Mouse (Mus musculus): ENCODE measurements at regions not wholly inside any gene's neighbourhood (a gene's known extent, or its start where the extent isn't known, plus 50 kb on each side); places are given as distances from the start of the nearest gene placed in this dataset.
"Not testable (repeated sequence)": the region's sequence is repeated elsewhere in the genome, so short reads cannot be mapped to it uniquely, and the experiment has no call there.

GRCm38 (mm10) chr12:65424506-65424905 is 199.2 kb downstream of the Wdr20rt start:
- DNase-seq: no peak

- no peak for DNase-seq
These were observed 200.1 kb downstream of the Wdr20rt start for GRCm38 (mm10) chr12:65425440-65425839.

- DNase-seq: no peak
These were observed 201.6 kb downstream of the Wdr20rt start for GRCm38 (mm10) chr12:65426884-65427283.

DNA sequence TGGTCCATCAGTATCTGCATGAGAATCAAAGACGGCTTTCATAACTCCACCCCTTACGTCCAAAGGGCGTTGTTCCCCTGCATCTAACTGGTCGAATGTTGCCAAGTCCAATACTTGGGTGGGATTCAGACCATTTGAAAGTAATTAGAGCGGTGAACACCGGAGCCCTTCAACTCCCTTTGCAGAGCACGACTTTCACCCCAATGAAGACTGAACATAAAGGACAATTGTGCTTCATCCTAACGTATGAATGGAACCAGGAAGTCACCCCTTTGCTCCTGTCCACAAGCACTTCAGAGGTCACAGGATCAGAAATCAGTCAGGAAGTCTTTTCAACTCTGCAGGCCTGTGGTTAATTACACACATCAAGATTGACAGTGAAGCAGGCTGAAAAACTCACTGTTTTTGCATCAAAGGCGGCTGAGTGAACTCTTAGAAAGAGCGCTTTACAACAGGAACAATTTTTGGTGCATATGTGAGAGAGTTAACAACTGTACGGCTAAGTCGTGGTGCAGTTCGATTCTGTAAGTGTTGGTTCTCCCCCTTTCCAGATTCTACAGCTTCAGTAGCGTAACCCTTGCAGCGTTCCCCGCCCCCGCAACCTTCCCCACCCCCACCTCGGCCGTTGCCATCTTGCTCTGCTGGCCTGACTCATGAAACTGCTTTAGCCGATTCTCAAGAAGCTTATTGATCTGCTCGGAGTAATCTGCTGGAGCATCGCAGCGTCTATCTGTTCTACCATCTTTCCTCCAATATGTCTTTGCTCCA is 203.1 kb downstream of the Wdr20rt start:
- DNase-seq: no peak

- DNase-seq: no peak
These were observed 225.5 kb downstream of the Wdr20rt start for GRCm38 (mm10) chr12:65450845-65451244.

DNA sequence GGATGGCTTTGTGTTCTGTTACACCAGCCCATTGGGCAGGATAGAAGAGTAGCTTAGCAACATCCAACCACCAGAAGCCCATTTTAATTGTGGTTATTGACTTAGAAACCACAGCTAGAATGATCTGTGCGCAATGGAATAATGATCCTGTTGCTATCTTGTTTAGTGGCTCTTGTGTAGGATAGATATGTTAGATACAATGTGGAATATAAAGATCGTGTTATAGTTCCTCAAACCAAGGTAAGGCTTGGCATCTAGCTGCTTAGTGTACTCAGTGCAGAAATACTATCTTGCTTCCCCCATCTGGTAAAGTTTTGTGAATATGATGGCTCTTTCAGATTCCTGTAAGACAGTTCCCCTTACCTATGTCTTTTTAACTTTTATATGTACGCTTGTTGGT is 230.4 kb downstream of the Wdr20rt start:
- DNase-seq: no peak

DNA sequence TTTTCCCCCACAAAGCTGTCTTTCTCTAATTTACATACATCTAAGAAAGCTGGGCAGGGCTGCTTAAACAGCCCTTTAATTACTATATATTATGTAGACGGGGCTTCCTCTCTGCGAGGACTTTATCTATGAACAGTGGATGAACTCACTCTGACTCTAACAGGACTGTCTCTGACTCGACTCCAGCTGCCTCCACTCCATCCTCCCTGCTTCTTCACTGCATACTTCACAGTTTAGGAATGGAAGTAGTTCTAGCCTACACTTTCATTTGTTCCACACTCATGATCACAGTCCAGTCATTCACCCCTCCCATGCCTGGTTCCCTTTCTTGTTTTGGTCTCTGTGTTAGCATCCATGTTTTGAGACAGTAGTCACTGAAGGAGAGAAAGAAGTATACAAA is 231.6 kb downstream of the Wdr20rt start:
- no peak for DNase-seq

GRCm38 (mm10) chr12:65464246-65464645 is 238.9 kb downstream of the Wdr20rt start:
- no peak for DNase-seq

DNA sequence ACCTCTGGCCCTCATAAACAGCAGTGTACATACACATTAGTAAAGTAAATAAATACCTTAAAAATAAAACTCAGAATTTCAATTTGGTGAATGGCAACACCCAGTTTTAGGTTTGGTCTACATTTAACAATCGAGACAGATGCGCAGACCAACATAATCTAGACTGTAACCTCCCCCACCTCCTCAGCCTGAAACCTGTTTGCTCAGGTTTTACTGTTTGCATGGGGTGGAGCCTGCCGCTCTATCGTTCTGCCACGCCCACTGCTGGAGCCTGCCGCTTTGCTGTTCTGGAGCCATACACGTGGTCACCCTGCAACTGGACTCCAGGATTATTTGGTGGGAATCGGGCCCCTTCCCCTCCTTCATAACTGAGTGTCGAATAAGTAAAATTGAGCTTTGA is 253.4 kb downstream of the Wdr20rt start:
- not testable (repeated sequence) for DNase-seq

GRCm38 (mm10) chr12:65480829-65481228 is 255.5 kb downstream of the Wdr20rt start:
- DNase-seq: no peak

DNA sequence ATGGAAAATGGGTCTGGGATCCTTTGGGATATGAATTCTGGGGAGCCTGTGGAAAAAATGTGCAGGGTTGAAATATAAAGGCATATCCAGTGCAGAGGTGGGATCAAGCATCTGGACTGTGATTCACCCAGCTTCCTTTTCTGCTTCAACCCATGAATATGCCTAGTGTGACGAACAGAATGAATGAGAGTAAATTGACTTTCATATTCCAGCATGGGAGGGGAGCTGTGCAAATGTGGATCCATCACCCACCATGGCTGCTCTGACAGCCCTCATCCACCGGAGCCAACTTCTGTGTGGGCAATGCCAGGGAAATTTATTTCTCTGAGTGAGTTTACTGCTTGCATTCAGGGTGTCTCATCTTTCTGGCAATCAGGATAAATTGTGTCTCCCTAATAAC is 265.8 kb downstream of the Wdr20rt start:
- DNase-seq: peak in 1 of 2 experiments; percentile 11

DNA sequence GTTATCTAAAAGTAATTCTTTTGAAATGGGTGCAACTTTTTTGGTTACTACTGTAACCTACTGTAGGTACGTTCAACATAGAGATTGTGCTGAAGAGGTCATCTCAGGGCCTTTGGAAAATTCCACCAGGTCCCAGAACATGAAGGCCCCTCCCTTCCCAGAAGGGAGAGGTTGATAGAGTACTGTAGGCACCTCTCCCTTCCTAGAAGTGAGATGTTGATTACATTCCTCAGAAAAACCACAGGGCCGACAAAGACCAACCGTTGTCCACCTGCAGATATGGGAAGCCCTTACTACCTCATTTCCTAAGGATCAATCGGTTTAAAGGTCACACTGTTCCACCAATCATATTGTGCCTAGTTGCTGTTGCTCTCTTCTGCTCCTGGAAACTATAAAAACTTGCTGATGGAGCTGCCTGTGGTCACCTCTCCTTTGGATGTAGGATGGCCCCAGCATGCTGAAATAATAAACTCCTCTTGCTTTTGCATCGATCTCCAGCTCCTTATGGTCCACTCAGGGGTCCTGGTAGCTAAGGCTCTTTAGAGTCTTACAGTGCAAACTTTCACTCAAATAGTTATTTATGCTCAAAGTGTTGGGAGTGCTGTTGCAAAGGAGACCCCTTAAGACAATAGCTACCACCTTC is 269.2 kb downstream of the Wdr20rt start:
- DNase-seq: no peak

- DNase-seq: no peak
These were observed 271.3 kb downstream of the Wdr20rt start for GRCm38 (mm10) chr12:65496613-65497012.

- DNase-seq: no peak
These were observed 272.3 kb downstream of the Wdr20rt start for GRCm38 (mm10) chr12:65497602-65498001.

DNA sequence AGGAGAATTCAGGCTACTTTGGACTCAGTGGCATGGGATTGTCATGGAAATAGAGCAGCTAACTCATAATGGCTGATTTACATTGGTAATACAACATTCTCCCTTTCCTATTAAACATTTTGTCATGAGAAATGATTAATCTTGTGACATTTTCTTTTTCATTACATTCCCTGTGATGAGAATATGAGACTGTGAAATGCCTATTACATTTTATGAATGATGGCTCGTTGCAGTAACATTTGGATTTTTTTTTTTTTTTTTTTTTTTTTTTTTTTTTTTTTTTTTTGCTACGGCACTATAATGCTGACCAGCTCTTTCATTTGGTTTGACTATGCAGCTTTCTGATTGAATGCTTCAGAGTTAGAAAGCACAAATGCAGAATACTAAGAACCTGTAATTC is 276.1 kb downstream of the Wdr20rt start:
- no peak for DNase-seq

DNA sequence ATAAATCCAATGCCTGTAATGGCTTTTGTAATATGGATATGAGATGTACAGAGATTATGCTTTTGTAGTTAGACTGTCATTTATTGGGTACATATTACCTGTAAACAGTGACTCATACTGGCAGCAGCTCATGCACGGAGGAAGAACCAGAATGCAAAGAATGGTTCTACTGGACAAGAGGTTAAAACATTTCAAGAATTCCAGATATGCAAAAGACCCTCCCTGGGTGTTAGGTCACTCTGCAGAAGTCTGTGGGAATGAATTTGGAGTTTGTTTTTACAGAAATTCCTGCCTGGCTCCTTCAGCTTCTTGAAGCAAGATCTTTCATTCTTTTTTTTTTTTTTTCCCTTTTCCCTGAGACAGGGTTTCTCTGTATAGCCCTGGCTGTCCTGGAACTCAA is 276.7 kb downstream of the Wdr20rt start:
- DNase-seq: no peak

DNA sequence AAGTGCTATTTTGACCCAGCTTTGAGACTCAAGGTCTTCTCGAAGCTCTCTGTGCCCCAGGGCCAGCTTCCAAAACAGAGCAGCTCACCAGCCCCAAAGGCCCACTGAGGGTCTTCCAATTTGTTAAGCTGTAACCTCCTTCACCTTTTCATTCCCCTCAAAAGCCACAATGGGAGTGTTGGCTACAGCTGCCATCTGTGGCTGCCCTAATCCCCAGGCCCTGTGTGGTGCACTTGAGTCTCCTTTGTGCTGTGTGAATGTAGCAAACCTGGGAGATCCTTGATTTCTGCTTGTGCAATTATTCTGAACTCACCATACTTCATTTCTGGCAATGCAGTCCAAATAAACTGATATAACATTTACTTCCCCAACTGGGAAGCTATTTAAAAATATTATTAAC is 287.8 kb downstream of the Wdr20rt start:
- DNase-seq: no peak

DNA sequence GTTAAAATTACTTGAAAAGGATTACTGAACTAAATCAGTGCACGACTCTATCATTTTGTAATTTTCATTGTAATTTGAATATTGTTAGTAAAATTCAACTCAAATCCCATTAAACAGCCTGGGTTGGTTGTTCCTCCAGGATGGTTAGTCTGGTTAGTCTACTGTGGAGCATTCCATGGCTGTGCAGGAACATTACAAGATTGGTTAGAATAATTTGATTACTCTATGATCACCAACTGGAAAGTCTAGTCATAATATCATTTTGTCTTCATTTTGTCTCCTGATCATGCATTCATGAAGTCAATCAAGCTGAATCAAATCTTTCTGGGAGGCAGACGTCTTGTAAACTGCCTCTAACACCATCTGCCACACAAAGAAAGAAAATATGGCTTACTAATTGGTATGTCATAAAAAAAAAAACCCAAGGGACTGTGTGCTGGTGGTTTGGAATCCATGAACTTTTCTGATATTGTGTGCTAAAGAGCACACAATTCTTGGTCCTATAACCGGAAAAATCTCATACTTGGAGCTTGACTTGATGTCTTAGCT is 308.9 kb downstream of the Wdr20rt start:
- DNase-seq: no peak

- no peak for DNase-seq
These were observed 323.0 kb downstream of the Wdr20rt start for GRCm38 (mm10) chr12:65548301-65548700.

- DNase-seq: no peak
These were observed 326.9 kb downstream of the Wdr20rt start for GRCm38 (mm10) chr12:65552230-65552629.

- DNase-seq: no peak
These were observed 333.7 kb downstream of the Wdr20rt start for GRCm38 (mm10) chr12:65559036-65559435.

DNA sequence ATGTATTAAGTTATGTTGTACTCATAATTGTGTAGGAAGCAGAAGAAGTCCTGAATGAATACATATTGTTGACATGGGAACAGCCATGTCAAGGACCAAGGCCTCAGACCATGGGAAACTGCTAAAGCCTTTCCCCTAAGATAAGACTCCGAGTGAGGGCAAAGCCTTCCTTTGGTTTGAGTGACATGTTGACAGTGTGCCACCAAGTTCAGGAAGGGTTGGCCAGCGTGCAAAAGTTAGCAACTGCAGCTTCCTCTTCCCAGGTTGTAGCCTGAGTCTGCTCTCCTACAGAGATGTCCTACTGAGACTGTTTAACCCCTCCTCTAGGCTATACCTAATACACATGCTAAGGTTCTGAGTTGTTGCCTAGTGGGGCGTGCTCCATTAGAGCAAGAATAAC is 334.5 kb downstream of the Wdr20rt start:
- no peak for DNase-seq

DNA sequence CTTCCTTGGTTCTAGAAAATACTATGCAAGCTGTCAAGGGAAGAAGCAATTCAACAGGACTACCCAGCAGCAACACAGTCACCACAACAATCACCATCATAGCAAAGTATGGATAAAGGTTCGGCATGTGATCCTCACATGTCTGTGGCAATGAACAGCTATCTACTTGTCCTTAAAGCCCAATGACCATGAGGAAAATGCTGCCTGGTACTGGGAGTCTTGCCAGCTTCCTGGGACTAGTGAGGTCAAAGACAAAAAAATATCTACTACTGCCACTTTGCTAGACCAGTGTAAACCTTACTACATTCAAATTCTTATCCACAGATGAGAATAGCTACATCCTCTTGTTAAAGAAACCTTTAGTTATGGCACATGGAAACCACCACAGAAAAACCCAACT is 346.3 kb downstream of the Wdr20rt start:
- no peak for DNase-seq

- no peak for DNase-seq
These were observed 368.2 kb downstream of the Wdr20rt start for GRCm38 (mm10) chr12:65593559-65593958.

Data from layer of hippocampus, postnatal 36 days (tissue).